Mouse (Mus musculus): ENCODE data around the gene Ccdc158.

Gene Ccdc158

DNA sequence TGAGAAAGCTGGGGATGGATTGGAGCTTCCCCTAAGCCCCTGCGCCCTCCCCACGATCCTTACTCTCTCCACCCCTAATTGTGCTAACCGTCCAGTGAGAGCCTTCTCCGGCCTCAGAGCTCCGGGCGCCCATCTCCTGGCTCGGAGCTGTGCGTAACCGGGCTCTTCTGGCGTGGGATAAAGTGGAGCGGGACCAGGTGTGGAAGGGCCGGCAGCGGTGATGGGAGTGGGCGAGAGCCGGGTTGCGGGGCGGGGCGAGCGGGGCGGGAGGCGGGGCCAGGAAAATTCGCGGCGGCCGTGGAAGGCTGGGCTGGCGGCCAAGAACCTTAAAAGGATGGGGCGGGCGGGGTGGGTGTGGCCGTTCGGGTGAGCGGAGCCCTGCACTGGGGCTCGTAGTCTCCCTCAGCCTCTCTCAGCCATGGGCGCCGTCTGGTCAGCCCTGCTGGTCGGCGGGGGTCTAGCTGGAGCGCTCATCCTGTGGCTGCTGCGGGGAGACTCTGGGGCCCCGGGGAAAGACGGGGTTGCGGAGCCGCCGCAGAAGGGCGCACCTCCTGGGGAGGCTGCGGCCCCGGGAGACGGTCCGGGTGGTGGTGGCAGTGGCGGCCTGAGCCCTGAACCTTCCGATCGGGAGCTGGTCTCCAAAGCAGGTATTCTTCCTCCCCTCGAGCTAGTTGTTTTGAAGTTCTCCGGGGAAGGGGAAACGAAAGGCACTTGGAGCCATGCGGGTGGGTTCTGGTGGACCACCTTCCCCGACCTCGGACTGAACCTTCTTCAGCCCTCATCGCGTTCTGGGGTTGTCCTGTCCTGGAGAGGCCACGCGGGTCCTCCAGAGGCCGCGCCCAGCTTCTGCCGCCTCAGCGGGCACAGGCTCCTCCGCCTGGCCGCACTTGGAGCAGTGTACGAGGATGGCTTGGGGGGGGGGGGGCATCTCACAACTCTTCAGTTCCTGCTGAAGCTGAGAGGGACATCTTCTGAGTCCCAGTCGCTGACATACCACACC lies 72.1 kb downstream of the Ccdc158 start, which contains the start of gene Stbd1:
Stbd1 (plus strand) TSS at position 351 of the 1,000 bp plus-strand sequence.
- peak; percentile 60 to 73 for DNase-seq (ENCODE audit: low spot score in 2 of 2)

DNA sequence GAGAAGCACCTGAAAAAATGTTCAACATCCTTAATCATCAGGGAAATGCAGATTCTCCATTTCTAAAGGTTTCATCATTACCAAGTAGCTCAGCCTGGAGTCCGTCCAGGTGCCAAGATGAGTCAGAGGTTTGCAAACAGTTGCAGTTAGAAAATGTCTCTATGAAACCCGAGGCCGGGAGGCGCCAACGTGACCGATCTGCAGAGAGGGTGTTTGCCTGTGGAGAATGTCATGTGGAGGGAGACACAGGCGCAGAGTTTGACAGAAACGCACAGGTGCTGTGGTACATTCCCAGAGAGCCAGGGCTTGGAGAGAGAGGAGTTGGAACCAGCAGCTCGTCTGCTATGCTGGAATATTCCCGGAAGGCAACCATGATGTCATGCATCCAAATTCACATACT lies 76.0 kb downstream of the Ccdc158 start:
- DNase-seq (ENCODE audit: low spot score in 2 of 2), result peak; percentile 25 to 56

DNA sequence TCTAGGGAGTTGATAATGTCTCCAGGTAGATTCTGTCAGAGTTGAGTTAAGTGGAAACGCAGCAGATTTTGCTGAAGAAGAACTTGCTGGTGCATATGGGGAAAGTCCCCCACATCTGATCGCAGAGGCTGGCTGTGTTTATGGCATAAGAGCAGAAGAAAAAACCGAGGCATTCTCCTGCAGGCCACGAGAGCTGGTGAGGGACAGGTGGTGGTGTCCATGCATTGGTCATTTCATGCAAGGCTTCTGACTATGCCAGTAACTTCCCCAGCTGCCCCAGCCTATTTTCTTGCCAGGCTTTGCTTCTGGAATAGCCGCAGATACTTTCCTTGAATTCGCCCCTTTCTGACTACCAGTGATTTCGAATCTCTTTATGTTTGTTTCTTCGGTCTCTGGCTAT lies 78.2 kb downstream of the Ccdc158 start:
- DNase-seq (ENCODE audit: low spot score in 2 of 2), result no peak

DNA sequence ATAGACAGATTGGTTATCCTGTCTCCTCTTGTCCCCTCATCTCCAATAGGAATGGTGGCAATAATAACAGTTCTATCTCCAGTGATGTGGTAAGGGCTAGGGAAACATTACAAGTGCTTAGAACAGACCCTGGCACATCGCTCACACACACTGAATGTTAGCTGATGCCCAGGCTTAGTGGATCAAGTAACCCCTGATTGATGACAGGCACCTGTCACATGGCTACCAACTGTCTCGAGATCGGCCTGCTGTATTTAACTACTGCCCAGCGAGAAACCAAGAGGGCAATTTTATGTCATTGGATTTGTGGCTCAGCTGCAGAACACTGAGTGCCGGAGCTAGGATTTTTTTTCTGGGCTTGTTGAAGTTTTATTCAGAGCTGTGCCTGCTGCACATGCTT lies 80.0 kb downstream of the Ccdc158 start:
- DNase-seq (ENCODE audit: low spot score in 2 of 2), result no peak

DNA sequence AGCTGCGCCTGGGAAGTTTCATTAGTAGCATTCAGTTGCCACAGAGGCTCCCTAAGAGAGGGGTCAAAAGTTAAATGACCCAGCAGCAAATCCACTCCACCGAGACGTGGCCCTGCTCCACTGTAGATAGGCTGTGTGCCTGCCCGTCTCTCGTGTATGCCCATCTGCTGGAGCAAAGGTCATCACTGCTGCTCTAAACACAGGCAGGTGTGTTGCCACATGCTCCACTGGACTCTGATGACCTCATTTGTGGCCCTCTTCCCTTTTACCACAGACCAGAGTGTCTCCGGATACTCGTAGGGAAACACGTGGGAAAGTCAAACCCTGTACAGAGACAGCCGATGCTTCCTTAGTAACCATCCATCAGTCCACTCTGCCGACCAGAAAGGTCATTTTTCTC lies 89.1 kb downstream of the Ccdc158 start:
- no peak for DNase-seq (ENCODE audit: low spot score in 2 of 2)

DNA sequence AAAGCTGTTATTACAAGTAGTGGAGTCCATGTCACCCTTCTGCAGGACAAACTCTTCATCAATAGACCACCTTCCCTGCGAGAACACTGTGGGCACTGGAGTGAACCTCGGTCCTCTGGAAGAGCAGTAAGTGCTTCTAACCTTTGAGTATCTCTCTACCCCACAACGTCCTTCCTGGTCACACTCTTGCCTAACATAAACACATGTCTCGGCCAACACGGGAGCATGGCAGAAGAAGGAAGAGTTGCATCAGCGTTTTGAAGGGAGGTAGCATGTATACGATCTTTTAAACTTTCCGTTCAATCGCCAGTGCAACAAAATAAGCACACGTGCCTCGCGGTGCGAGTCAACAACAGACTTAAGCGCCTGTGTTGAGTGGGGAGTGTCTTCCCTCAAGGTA lies 95.5 kb downstream of the Ccdc158 start:
- no peak for DNase-seq (ENCODE audit: low spot score in 2 of 2)

DNA sequence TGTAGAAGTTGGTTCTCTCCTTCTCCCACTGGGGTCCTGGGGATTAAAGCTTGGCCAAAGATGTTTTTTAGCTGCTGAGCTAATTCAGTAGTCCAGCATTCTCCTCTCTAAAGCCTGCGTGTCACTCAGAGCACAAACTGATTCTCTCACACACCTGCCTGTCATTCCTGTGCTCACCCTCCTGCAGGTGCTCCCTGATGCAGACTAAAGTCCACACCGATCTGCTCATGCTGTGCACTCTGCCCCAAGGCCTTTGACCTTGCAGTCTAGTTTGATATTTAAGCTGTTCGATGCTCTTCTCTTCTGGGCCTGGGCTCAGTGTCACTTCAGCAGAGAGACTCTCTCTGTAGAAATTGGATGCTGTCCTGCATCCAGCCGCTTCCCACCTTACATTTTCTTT lies 103.8 kb downstream of the Ccdc158 start:
- DNase-seq (ENCODE audit: low spot score in 2 of 2), result no peak

DNA sequence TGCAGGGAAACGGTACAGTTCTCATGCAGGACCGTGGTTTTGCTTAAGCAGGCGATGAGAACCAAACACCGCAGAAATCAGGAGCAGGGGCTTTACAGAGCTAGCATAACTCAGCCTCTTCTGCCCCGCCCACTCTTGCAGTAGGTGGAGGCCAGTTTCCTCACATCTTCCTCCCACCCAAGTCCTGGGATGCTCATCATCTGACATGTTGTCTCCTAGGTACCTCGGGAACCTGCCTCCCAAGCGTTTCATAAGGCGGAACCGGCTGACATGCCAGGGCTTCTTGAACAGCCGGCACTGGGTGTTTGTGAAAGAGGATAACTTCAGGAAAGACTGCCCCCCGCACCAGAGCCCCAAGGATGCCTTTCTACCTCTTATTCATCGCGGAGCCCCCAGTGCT lies 113.1 kb downstream of the Ccdc158 start:
- DNase-seq (ENCODE audit: low spot score in 2 of 2), result no peak

DNA sequence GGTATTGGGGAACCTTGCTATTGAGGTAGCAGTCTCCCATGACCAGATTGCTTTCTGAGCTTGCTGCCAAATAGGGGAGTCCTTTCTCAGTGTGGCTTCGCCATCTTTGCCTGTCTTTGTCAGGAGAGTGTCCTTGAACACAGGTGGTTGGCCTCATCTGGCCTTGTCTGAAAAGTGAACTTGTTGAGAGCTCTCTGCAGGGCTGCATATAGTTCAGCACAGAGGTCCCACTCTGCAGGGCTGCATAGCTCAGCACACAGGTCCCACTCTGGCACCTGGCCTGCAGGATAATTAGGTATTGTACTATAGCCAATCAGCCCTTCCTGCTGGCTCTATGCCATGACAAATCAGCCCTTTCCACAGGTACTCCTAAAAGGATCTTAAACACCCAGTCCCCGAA lies 114.9 kb downstream of the Ccdc158 start:
- DNase-seq (ENCODE audit: low spot score in 2 of 2), result no peak
